Mouse (Mus musculus): Measurements from ENCODE around the gene Usf3.

Usf3 gene

GRCm38 (mm10) chr16:44173155-44173941 lies at the start of gene Usf3:
Gene Usf3, plus strand, starts transcription at chr16:44173246.
- peak; percentile 66 for DNase-seq (ENCODE audit: low spot score)

GRCm38 (mm10) chr16:44123786-44124185 lies 49.3 kb upstream of the Usf3 start:
- no peak for DNase-seq (ENCODE audit: low spot score)

- DNase-seq (ENCODE audit: low spot score) = no peak
Measured at GRCm38 (mm10) chr16:44124713-44125112, 48.3 kb upstream of the Usf3 start.

GRCm38 (mm10) chr16:44125436-44125835 lies 47.6 kb upstream of the Usf3 start:
- no peak for DNase-seq (ENCODE audit: low spot score)

- no peak for DNase-seq (ENCODE audit: low spot score)
Measured at GRCm38 (mm10) chr16:44126437-44126836, 46.6 kb upstream of the Usf3 start.

- DNase-seq (ENCODE audit: low spot score) = no peak
Measured at GRCm38 (mm10) chr16:44132300-44132699, 40.7 kb upstream of the Usf3 start.

- no peak for DNase-seq (ENCODE audit: low spot score)
Measured at GRCm38 (mm10) chr16:44133187-44133586, 39.9 kb upstream of the Usf3 start.

GRCm38 (mm10) chr16:44136511-44137021 lies 36.5 kb upstream of the Usf3 start:
- DNase-seq (ENCODE audit: low spot score) = no peak

- DNase-seq (ENCODE audit: low spot score) = peak; percentile 33
Measured at GRCm38 (mm10) chr16:44138377-44138978, 34.6 kb upstream of the Usf3 start.

- DNase-seq (ENCODE audit: low spot score) = peak; percentile 91
Measured at GRCm38 (mm10) chr16:44138979-44139535, 34.0 kb upstream of the Usf3 start.

GRCm38 (mm10) chr16:44139536-44140185 lies 33.4 kb upstream of the Usf3 start, which contains the start of the genes Atp6v1a and Naa50:
Gene Atp6v1a, minus strand, starts transcription at chr16:44139705.
Gene Naa50, plus strand, starts transcription at chr16:44139830.
- DNase-seq (ENCODE audit: low spot score) = peak; percentile 91

- peak; percentile 78 for DNase-seq (ENCODE audit: low spot score)
Measured at GRCm38 (mm10) chr16:44140186-44140787, 32.8 kb upstream of the Usf3 start.

- DNase-seq (ENCODE audit: low spot score) = no peak
Measured at GRCm38 (mm10) chr16:44141483-44141882, 31.6 kb upstream of the Usf3 start.

GRCm38 (mm10) chr16:44149002-44149767 lies 23.9 kb upstream of the Usf3 start:
- no peak for DNase-seq (ENCODE audit: low spot score)

GRCm38 (mm10) chr16:44154497-44155057 lies 18.5 kb upstream of the Usf3 start:
- DNase-seq (ENCODE audit: low spot score) = no peak

- no peak for DNase-seq (ENCODE audit: low spot score)
Measured at GRCm38 (mm10) chr16:44159325-44159724, 13.7 kb upstream of the Usf3 start.

GRCm38 (mm10) chr16:44163831-44164230 lies 9.2 kb upstream of the Usf3 start:
- DNase-seq (ENCODE audit: low spot score) = no peak

GRCm38 (mm10) chr16:44165182-44165581 lies 7.9 kb upstream of the Usf3 start:
- no peak for DNase-seq (ENCODE audit: low spot score)

- no peak for DNase-seq (ENCODE audit: low spot score)
Measured at GRCm38 (mm10) chr16:44168990-44169389, 4.1 kb upstream of the Usf3 start.

GRCm38 (mm10) chr16:44172297-44173154 lies 520 bp upstream of the Usf3 start:
- DNase-seq (ENCODE audit: low spot score) = peak; percentile 99
